Mouse (Mus musculus) layer of hippocampus, postnatal 36 days (tissue): ENCODE measurements around the gene Nat8f5. TPM values are rescaled to one million over a fixed set of nuclear protein-coding genes. Genes with fewer than 3 reads are reported as not detected.
"Not testable (repeated sequence)": the region's sequence is repeated elsewhere in the genome, so short reads cannot be mapped to it uniquely, and the experiment has no call there.

ENCODE experiments used
- DNase-seq, 2 experiments: peaks; one replicate each; pipeline ENCODE4 v3.0.0; 2022
- total RNA-seq, 2 experiments: library from RNA; stranded (reverse); gene quantifications; 2 replicates each; pipeline ENCODE4 v1.2.3; 2021

Gene Nat8f5
- total RNA-seq, result 1 to 10 TPM; 7.5 to 7.6 TPM

GRCm38 (mm10) chr6:85820837-85821236 is at the start of gene Nat8f5, which contains the start of gene Nat8f6:
Gene Nat8f5 (minus strand): TSS chr6:85820972.
Gene Nat8f6 (minus strand): TSS chr6:85820954.
- no peak for DNase-seq

- DNase-seq, result not testable (repeated sequence)
Measured at GRCm38 (mm10) chr6:85869006-85869405, 48.2 kb upstream of the Nat8f5 start, which contains the start of gene Nat8f2. Gene Nat8f2 (minus strand): TSS chr6:85869158.

- DNase-seq, result no peak
Measured at GRCm38 (mm10) chr6:85867726-85868690, 47.2 kb upstream of the Nat8f5 start.

- DNase-seq, result not testable (repeated sequence)
Measured at GRCm38 (mm10) chr6:85866995-85867394, 46.2 kb upstream of the Nat8f5 start.

- not testable (repeated sequence) for DNase-seq
Measured at GRCm38 (mm10) chr6:85866166-85866565, 45.4 kb upstream of the Nat8f5 start.

GRCm38 (mm10) chr6:85864900-85865639 is 44.3 kb upstream of the Nat8f5 start:
- DNase-seq, result peak; percentile 40 to 51

- no peak for DNase-seq
Measured at GRCm38 (mm10) chr6:85863840-85864239, 43.1 kb upstream of the Nat8f5 start.

- DNase-seq, result no peak
Measured at GRCm38 (mm10) chr6:85863136-85863535, 42.4 kb upstream of the Nat8f5 start.

GRCm38 (mm10) chr6:85862565-85862964 is 41.8 kb upstream of the Nat8f5 start:
- no peak for DNase-seq

GRCm38 (mm10) chr6:85861247-85861646 is 40.5 kb upstream of the Nat8f5 start:
- no peak for DNase-seq

- peak; percentile 66 to 83 for DNase-seq
Measured at GRCm38 (mm10) chr6:85856194-85856678, 35.5 kb upstream of the Nat8f5 start.

GRCm38 (mm10) chr6:85853481-85853880 is 32.7 kb upstream of the Nat8f5 start:
- DNase-seq, result no peak

- no peak for DNase-seq
Measured at GRCm38 (mm10) chr6:85851062-85851773, 30.4 kb upstream of the Nat8f5 start.

GRCm38 (mm10) chr6:85849240-85849639 is 28.5 kb upstream of the Nat8f5 start:
- no peak for DNase-seq

GRCm38 (mm10) chr6:85848140-85848539 is 27.4 kb upstream of the Nat8f5 start:
- no peak for DNase-seq

GRCm38 (mm10) chr6:85846921-85847320 is 26.1 kb upstream of the Nat8f5 start:
- no peak for DNase-seq

GRCm38 (mm10) chr6:85843677-85844458 is 23.1 kb upstream of the Nat8f5 start:
- not testable (repeated sequence) for DNase-seq

- no peak for DNase-seq
Measured at GRCm38 (mm10) chr6:85839982-85840381, 19.2 kb upstream of the Nat8f5 start.

GRCm38 (mm10) chr6:85838674-85839073 is 17.9 kb upstream of the Nat8f5 start:
- DNase-seq, result no peak

GRCm38 (mm10) chr6:85837307-85837706 is 16.5 kb upstream of the Nat8f5 start:
- DNase-seq, result peak; percentile 19 to 30

- peak; percentile 53 to 58 for DNase-seq
Measured at GRCm38 (mm10) chr6:85836827-85837226, 16.1 kb upstream of the Nat8f5 start.
